Mouse (Mus musculus): ENCODE data around the gene Wdr5b.

Gene Wdr5b

GRCm38 (mm10) chr16:36071071-36071449 is 30.1 kb downstream of the Wdr5b start:
- no peak for DNase-seq (ENCODE audit: low read depth, low spot score)

DNA sequence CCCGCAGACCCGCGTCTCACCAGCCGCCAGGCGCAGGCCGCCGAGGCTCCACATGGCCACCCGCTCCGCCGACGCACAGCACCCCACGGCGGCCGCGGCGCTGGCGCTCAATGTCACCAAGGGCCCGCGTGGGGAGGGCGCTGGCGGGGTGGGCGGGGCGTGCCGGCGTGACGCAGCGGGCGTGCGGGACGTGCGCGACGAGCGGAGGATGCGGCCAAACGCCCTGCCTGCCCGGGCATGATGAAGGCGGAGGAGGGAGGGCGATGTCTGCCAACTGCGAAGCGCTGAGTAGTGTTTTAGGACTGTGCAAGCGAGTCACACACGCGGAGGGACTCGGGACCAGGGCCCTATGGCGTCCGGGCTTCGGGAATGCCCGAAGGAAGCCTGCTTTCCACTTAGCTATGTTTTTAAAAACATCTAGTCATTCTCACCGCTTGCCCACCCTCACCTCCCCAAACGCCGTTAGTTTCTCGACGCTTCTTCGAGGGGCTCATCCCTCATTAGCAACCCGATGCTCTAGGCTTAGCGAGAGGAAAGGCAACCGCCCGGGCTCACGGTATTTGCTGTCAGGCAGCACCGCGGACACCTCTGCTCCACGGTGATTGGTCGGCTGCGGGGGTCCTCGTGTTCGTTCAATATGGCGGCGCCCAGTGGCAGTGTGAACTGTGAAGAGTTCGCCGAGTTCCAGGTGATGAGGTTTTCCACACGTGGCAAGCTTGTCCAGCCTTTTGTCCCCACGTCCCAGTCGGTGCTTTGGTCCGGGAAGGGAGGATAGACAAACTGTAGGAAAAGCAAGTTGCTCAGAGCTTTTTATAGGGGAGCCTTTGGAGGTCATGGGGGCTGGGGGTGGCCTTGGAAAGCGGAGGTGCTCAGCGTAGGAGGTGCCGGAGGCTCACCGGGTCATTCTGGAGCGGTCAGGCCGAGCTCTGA is 30.7 kb downstream of the Wdr5b start, which contains the start of the genes Fam162a and Ccdc58:
TSS of gene Fam162a (minus strand) at position 145 of the 930 bp plus-strand sequence.
TSS of gene Ccdc58 (plus strand) at position 236 of the 930 bp plus-strand sequence.
- DNase-seq (ENCODE audit: low read depth, low spot score): peak; percentile 95

- no peak for DNase-seq (ENCODE audit: low read depth, low spot score)
Observed at GRCm38 (mm10) chr16:36072410-36073011, 31.5 kb downstream of the Wdr5b start.

DNA sequence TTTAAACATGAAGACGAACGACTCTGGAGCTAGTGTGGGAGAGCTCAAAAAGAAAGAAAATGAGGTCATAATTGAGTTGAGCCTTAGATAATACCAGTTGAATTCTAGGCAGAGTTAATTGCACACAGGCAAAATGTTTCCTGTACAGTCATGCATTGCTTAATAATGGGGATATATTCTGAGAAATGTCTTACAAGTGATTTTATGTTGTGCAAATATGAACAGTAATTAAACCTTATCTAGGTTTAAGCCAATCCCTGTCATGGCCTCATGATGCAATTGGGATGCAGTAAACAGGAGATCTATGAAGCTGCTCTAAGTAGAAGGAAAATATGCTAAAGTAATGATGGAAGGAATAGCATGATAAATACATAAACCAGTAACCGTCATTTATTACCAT is 33.8 kb downstream of the Wdr5b start:
- no peak for DNase-seq (ENCODE audit: low read depth, low spot score)

DNA sequence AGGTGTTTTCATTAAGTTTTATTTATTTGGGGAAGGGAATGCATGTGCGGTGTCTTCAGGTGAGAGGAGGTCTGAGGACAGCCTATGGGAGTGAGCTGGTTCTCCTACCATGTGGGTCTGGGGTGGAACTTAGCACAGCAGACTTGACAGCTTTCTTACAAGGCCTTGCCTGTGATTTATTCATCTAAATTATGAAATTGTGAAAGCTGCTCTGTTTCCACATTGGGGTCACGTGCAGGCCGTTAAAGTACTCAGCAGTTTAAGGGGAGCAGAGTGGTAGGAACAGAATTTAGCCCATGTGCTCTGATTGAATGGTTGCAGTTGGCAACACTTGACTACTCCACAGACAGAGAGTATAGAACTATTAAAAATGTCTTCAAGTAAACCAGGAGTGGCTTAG is 38.9 kb downstream of the Wdr5b start:
- DNase-seq (ENCODE audit: low read depth, low spot score): no peak

DNA sequence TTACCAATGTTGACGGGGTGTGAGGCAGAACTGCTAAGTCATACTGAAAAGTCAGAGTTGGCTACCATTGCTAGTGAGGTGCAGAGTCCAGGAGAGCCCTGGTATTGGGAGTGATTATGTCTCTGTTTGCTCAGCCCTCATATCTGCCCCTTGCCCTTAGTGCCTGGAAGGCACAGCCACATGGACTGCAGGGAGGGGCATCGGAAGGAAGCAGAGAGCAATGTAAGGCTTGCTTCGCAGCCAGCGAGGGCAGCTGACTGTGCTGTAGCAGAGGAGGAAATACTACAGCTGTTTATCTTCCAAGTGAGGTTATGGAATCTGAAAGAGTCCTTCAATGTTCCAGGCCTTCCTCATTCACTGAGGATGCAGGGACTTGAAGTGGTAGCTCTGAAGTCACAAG is 46.9 kb downstream of the Wdr5b start:
- DNase-seq (ENCODE audit: low read depth, low spot score): no peak

DNA sequence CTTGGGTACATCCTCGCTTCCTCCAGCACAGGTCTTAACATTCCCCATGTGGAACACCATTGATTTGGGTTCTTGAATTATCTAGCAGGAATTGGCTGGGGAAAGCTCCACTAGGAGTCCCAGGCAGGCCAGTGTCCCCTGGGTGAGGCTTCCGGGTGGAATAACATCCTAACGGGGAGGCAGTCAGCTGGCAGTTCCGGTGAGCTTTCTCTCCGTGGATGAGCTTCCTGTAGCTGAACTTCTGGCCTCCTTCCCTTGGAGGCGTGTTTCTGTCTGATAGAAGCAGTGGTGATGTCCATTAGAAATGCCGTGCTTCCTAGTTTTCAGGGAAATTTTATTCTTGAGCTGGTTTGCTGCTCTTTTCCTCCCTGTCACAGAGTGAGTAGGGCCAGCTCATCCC is 48.1 kb downstream of the Wdr5b start:
- DNase-seq (ENCODE audit: low read depth, low spot score): no peak

GRCm38 (mm10) chr16:36089850-36090616 is 49.0 kb downstream of the Wdr5b start:
- no peak for DNase-seq (ENCODE audit: low read depth, low spot score)

DNA sequence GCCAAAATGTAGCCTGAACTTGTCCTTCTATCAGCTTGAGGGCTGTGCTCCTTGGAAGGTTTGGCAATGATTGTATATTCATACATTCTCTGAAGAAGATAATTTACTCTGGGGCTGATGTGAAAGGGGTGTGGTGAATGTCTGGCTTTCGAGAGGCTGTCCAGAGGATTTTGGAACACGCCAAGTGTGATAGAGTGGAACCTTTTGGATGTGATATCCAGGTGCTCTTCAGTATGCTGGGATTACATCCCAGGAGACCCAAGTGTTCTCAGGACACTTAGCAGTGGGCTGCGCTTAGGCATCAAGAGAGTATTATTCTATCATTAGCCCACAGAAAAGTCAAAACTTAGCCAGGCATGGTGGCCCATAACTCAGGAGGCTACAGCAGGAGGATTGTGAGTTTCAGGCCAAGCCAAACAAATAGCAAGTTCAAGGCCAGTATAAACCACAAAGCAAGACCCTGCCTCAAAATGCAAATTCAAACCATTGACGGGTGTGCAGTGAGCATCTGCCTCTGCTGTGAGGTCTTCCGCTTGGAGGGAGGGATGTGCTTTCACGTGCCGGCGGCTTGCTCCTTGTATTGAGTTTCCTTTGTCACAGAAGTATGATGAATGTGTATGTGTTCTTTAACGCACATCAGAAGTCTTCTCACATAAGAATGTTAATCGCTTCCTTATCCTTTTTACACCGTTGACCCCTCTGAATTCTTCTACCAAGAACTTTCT is 50.0 kb downstream of the Wdr5b start:
- no peak for DNase-seq (ENCODE audit: low read depth, low spot score)
